Mouse (Mus musculus) ES-E14 (cell line): ENCODE data around the gene Igsf21.

ENCODE experiments used
- CHD2 ChIP-seq: IDR thresholded peaks from 2 replicates; pipeline ENCODE4 v1.6.1; 2014; ENCODE audit warnings: mild to moderate bottlenecking, low read depth, low read length, inconsistent platforms
- HCFC1 ChIP-seq: IDR thresholded peaks from 2 replicates; pipeline ENCODE4 v1.6.1; 2012; ENCODE audit warnings: low read length, inconsistent platforms, borderline replicate concordance; ENCODE audit not compliant: insufficient read depth

GRCm38 (mm10) chr4:140187404-140188145, 59.0 kb downstream of the Igsf21 start:
- TF ChIP-seq HCFC1: no peak
- no peak for TF ChIP-seq CHD2
